Mouse (Mus musculus) gastrocnemius, postnatal 10 days (tissue): ENCODE measurements around the gene Tmem106a. TPM values are rescaled to one million over a fixed set of nuclear protein-coding genes. Genes with fewer than 3 reads are reported as not detected.
"Not testable (repeated sequence)": the region's sequence is repeated elsewhere in the genome, so short reads cannot be mapped to it uniquely, and the experiment has no call there.

Experiments used
- DNase-seq: peaks from one replicate; pipeline ENCODE4 v3.0.0; 2021; ENCODE audit warnings: mixed read lengths
- long read RNA-seq, 2 experiments: library from polyadenylated mRNA; stranded (forward); transcript quantifications; one replicate each; pipeline ENCODE4 v2.0.0; 2021
- total RNA-seq, 2 experiments: library from RNA; stranded (reverse); gene quantifications; 2 replicates each; pipeline ENCODE4 v1.2.3; 2021

Tmem106a gene
- total RNA-seq = 1 to 10 TPM; 2.4 to 2.9 TPM
- long read RNA-seq, experiment 1, partial matches to known transcripts = 1 of 7 reads
- long read RNA-seq, experiment 1, other reads (novel, unspliced or antisense) = 1 of 7 reads
- long read RNA-seq, experiment 2, partial matches to known transcripts = 0 of 2 reads
- long read RNA-seq, experiment 2, other reads (novel, unspliced or antisense) = 0 of 2 reads

DNA sequence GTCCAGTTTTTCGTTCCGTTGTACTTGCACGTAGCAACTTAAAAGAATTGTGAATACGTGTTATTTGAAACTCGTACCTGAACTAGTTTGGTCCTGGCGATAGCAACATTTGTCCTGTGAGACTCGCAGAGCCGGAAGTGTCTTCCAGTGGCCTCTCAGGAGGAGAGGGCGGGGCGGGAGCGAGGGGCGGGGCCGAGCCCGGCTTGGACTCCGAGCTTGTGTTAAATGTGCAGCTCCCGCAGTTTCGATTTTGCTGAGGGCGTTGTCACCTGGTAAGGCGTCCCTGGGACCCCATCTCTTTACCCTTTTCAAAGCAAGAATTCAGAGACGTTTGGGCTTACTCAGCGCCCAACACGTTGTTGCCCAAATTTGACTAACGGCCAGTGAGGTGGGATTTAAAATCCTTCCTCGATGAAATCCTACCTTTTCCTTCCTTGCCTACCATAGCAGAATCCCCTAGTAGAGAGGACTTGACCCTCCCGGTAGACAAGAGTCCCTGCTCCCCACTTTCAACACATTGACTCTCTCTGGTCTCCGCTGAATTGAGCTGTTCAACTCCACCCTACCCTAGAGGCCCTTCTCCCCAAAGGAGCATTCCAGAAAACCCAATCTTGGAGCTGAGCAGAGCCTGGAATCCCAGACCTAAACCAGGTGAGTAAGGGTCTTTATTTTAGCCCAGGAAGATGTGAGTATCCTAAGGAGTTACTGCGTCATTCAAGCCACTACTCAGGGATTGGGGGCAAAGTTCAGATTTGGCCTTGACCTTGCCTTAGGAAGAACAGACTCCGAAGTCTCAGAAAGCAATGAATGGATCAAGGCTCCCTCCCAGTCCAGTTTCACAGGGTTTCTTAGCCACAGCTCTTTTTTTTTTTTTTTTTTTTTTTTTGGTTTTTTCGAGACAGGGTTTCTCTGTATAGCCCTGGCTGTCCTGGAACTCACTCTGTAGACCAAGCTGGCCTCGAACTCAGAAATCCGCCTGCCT is at the start of gene Tmem106a:
Tmem106a (plus strand) TSS at position 189 of the 982 bp plus-strand sequence.
- DNase-seq = peak; percentile 64

GRCm38 (mm10) chr11:101543533-101543932 is 38.5 kb upstream of the Tmem106a start:
- DNase-seq = no peak

GRCm38 (mm10) chr11:101544132-101544531 is 37.9 kb upstream of the Tmem106a start:
- DNase-seq = no peak

DNA sequence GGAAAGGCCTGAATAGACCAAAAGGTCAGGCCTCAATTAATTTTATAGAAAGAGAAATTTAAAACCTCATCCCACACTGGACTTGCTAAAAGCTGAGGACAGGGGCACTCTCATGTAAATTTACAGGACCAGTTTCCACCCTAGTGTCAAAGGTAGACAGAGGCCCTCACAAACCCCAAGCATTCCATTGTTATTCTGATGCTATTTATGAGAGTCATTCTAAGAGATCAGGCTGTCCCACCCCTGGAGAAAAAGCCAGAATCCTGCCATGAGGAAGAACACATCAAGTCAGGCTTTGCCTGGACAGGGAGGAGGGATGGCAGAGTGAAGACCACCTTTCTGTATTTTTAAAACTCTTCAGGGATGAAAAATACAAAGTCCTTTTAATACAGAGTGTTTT is 33.5 kb upstream of the Tmem106a start:
- DNase-seq = no peak

- peak; percentile 92 for DNase-seq
Observed at GRCm38 (mm10) chr11:101551751-101552475, 30.1 kb upstream of the Tmem106a start, which contains the start of the genes Brca1 and Nbr1. Gene Brca1, minus strand, starts transcription at chr11:101551955. Gene Nbr1, plus strand, starts transcription at chr11:101552149.

DNA sequence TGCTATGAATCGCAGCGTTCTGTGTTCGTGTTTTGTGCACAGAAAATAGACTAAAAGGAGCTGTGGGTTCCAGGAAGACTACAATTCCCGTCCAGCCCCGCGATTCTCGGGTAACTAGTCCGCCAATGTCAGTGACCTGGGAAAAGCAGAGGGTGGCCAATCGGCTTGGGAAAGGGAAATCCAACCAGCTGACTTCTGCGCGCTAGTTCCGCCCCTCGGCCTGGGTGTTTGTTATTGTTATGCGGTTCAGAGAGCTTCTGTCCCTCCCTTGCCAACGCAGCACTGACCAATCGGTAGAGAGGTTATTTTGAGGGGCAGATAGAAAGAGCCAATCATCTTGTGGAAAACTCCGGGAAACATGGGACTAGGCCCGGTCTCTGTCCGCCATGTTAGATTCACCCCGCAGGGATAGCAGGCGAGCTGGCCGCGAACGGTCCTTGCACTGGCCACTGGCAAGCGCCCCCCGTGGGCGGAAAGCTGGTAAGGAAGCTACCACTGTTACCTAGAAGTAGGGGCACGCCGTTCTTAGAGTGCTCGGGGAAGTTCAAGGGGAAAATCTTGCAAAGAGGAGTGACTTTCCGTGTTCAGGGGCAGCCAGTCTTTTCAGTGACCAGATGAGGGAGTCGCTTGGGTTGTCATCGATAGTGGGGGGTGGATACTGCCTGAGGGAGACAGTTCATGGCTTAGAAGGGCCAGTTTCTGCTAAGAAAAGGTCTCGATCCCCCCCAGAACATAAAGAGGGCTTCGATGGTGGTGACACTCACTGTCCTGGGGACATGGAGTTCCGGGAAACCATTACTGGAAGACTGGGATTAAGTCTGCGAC is 29.4 kb upstream of the Tmem106a start:
- DNase-seq = peak; percentile 81

DNA sequence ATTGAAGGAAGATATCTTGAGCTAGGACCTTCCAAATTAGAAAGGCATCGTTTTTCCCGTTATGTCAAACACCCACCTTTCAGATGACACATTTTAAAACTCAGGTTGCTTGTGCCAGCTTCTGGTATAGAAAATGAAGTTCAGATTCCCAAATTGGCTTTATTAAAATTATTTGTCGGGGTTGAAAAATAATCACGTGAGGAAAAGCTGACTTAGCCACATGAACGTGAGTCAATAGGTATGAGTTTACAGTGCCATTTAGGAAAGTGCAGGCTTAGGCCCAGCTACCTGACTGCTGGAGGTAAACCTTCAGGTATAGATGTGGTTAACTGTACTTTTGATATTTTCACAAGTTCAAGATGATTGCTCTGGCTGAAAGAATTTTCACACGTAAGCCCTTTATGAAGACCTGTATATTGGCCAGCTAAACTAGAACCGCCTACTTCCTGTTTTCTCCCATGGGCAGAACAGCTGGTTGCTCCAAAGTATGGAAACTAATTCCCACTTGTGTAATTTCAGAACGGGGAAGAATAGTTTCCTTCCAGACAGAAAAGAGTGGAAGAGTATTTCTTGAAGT is 28.6 kb upstream of the Tmem106a start:
- DNase-seq = no peak

GRCm38 (mm10) chr11:101556541-101556940 is 25.5 kb upstream of the Tmem106a start:
- DNase-seq = no peak

GRCm38 (mm10) chr11:101556954-101557353 is 25.1 kb upstream of the Tmem106a start:
- DNase-seq = no peak

DNA sequence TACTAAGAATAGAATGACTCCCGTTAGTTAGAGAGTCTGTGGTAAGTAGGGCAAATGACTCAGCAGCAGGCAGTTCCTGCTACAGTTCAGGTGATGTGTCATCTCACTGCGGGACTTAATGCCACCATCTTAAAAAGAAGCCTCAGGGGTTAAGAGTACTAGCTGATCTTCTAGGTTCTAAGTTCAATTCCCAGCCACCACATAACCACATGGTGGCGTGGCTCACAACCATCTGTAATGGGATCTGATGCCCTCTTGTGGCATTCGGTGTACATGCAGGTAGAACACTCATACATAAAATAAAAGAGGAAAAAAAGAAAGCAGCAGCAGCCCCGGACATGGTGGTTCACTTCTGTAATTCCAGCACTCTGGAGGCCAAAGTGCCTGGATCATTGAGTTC is 19.7 kb upstream of the Tmem106a start:
- DNase-seq = peak; percentile 21

- no peak for DNase-seq
Observed at GRCm38 (mm10) chr11:101568421-101568820, 13.6 kb upstream of the Tmem106a start.

DNA sequence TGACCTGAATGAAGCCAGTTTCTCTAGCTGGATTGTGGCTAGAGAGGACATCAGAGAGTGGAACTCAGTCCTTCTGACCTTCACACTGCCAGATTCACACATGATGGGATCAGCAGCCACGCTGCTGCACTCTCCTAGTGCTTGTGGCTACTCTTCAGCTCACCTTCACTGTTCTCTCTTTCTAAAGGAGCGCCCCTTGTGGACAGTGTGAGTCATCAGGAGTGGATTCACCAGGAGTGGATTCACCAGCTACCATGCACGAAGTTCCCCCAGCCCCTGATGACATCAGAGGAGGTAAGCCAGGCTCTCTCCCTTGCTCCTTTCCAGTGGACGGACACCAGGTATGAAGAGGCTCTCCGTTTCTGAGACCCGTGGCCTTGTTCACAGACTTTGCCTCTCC is 5.9 kb upstream of the Tmem106a start:
- no peak for DNase-seq

- DNase-seq = no peak
Observed at GRCm38 (mm10) chr11:101581081-101581764, 819 bp upstream of the Tmem106a start.

- no peak for DNase-seq
Observed at GRCm38 (mm10) chr11:101583205-101583604, 1.2 kb downstream of the Tmem106a start.

DNA sequence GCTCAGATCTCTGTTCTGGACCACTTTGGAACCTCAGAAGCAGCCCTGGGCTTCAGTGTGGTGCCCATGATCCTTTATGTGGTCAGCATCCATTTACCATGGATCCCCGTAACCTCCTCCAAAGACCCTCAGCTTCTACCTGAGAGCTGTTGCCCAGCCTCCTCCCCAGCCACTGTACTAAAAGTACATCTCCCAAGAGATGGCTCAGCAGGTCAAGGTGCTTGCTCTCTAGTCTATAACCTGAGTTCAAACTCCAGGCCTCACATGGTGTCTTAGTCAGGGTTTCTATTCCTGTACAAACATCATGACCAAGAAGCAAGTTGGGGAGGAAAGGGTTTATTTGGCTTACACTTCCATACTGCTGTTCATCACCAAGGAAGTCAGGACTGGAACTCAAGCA is 3.0 kb downstream of the Tmem106a start:
- not testable (repeated sequence) for DNase-seq

GRCm38 (mm10) chr11:101585805-101586204 is 3.8 kb downstream of the Tmem106a start:
- no peak for DNase-seq

GRCm38 (mm10) chr11:101587676-101588075 is 5.6 kb downstream of the Tmem106a start:
- no peak for DNase-seq

DNA sequence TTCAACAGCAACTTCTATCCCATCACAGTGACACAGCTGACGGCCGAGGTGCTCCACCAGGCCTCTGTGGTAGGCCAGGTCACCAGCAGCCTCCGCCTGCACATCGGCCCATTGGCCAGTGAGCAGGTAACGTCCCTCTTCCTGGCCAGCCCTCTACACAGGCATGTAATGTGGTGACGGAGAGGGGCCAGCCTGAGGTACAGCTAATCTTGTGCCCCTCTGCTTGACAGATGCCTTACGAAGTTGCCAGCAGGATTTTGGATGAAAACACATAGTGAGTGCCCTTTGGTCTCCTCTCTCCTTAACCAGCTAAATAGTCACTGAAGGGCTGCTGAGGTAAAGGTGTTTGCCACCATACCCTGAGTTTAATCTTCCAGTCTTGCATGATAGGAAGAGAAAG is 6.8 kb downstream of the Tmem106a start:
- DNase-seq = no peak

DNA sequence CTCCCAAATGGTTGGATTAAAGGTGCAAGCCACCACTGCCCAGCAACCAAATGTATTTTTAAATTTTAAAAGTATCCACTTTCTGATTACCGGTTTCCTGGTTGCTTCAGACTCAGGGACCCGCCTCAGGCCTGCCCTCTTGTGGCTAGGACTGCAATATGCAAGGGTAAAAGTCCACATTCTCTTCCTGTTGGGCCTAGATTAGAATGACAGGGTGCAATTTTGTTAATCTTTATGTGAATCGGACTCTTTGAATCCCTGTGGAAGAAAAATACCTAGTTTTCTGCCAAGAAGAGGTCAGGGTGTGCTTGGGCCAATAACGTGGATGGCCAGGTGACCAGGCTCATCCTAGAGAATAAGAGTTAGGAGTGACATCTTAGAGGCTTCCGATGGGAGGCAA is 7.4 kb downstream of the Tmem106a start:
- DNase-seq = peak; percentile 50

DNA sequence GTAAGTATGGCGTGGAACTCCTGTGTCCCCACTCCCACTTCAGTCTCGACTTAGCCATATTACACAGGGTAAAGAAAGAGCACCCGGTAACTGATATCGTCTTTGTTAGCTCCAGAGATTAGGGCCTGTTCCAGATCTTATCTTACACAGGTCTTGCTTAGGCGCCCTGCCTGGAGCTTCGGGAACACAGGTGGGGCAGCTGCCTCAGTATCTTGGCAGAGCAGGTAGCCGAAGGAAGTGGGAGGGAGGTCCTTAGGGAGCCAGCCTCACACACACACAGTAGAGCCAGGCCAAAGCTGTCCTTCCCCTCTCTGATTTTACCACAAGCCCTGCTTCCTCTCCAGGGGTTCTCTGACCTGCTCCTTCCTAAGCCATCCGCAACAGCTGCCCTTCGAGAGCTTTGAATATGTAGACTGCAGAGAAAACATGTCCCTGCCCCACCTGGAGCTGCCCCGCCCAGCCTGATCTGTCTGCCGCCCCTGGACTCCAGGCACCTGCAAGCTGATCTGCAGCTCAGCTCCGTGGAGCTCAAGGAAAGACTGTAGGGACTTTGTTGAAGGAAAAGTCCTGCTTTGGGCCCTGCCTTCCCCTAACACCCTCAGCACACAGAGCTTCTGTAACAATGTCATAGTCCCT is 8.1 kb downstream of the Tmem106a start:
- DNase-seq = no peak
